Mouse (Mus musculus): Measurements from ENCODE around the gene Gm4969.

- no peak for TF ChIP-seq CTCF (conservative IDR thresholded peaks at IDR 0.05; ENCODE audit: low read length)
- no peak for TF ChIP-seq POU5F1 (IDR thresholded peaks at IDR 0.05; ENCODE audit: borderline replicate concordance, low read length)
- no peak for TF ChIP-seq NANOG (IDR thresholded peaks at IDR 0.05; ENCODE audit: borderline replicate concordance, low read length)
Observed at GRCm38 (mm10) chr7:19097863-19098262, 20.3 kb downstream of the Gm4969 start.
